Mouse (Mus musculus) frontal cortex, adult (tissue): ENCODE results near the gene Myrf.

Experiments
- ATAC-seq: cut with Nextera tagmentation; 2 replicates; pipeline ENCODE4 v1.9.2; 2017; ENCODE audit warnings: mild to moderate bottlenecking, moderate library complexity, mixed read lengths; ENCODE audit not compliant: low TSS enrichment

The Myrf gene

GRCm38 (mm10) chr19:10208851-10209250 lies 31.7 kb downstream of the Myrf start:
- no peak for ATAC-seq

GRCm38 (mm10) chr19:10205051-10205450 lies 35.5 kb downstream of the Myrf start:
- ATAC-seq: no peak

GRCm38 (mm10) chr19:10204616-10205001 lies 35.9 kb downstream of the Myrf start:
- peak; percentile 32; the same call in 1 of the 2 replicates for ATAC-seq

- ATAC-seq: peak; percentile 94
These were observed 36.5 kb downstream of the Myrf start, which contains the start of the genes Tmem258 and Fen1 for GRCm38 (mm10) chr19:10203848-10204615. TSS of gene Tmem258 (plus strand) at chr19:10204014. TSS of gene Fen1 (minus strand) at chr19:10204169.

GRCm38 (mm10) chr19:10203146-10203847 lies 37.3 kb downstream of the Myrf start:
- no peak; the same call in 1 of the 2 replicates for ATAC-seq

- ATAC-seq: peak; percentile 66
These were observed 41.8 kb downstream of the Myrf start for GRCm38 (mm10) chr19:10198723-10199122.

- ATAC-seq: no peak
These were observed 42.3 kb downstream of the Myrf start for GRCm38 (mm10) chr19:10198286-10198685.

- no peak for ATAC-seq
These were observed 43.4 kb downstream of the Myrf start for GRCm38 (mm10) chr19:10197130-10197529.

DNA sequence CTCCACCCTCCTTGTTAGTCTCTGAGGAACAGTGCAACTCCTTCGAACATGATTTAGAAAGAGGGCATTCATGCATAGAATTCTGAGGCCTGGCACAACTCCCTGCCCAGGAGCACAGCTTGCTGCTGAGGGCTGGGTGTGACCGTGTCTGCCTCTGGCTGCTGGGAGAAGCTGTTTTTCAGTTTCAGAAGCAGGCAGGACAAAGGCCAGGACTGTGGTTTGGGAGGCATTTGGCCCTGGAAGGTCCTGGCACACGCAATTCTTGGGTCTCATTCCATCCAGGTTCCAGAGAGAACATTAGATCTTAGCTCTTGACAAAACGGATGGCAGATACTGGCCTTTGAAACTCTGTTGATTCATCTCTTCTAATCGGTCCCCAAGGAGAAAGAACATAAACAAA lies 45.3 kb downstream of the Myrf start:
- ATAC-seq: no peak

- no peak for ATAC-seq
These were observed 46.2 kb downstream of the Myrf start for GRCm38 (mm10) chr19:10194337-10194736.

DNA sequence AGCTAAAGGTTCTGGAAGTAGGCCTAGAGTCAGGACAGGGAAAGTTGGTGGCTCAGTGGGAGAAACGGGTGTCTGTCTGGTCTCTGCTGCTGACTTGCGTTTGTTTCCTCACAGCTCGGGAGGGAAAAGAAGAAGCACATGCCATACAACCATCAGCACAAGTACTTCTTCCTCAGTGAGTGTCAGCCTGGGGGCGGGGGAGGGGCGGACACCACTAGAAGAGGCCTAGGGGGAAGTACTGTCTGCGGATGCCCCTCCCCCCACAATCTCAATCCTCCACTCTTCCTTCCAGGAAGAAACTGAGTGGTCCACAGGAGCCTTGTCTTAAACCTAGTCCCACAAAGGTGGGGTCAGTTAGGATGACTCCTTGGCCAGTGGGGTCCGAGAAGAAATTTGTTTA lies 49.2 kb downstream of the Myrf start:
- ATAC-seq: no peak

DNA sequence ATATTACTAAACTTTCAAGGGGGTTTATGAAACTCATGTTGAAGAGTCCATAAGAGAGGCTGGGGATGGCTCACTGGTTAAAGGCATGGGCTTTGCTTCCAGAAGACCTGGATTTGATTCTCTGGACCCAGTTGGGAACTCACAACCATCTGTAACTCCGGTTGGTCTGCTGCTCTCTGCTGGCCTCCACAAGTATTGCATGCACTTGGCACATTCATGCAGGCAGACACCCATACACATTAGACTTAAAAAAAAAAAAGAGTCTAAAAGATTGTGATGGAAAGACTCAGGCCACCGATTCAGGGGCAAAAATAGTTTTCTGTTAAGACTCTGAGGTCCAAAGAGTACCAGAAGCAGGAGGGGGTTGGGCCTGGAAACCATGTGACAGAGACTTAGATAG lies 49.8 kb downstream of the Myrf start:
- ATAC-seq: peak; percentile 28; the same call in 1 of the 2 replicates

DNA sequence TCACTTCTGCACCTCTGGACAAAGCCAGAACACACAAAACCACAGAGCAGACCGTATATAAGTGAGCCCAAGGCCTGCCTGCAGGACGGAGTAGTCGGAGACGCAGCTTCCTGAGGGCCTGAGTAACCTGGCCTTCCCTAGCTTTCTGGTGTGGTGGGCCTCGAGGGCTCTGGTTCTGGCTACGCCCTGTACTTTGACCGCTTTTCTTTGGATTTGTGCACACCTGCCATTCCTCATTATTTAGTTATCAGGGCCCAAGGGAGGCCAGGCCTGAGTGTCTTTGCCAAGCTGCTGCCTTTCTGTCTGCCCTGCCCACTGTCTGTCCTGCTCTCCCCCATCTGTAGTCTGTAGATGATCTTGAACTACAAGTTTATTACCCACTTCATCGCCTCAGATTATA lies 50.6 kb downstream of the Myrf start:
- no peak for ATAC-seq

DNA sequence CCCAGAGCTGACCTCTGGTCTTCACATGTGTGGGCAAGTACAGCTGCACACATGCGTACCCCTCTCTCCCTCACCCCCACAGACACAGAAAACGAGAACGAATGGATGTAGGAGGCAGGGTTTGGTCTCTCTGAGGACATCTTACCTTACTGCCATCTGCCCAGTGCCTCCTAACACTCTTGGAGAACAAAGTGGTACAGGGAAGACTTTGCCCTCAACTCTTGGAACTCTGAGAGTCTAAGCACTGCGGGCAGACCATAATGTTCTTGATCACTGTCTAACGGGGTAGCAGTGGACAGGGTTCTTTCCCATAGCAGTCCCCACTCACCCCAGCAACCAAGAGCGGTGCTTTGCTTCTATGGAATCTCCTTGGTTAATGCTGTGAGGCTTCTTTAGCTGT lies 51.5 kb downstream of the Myrf start:
- no peak for ATAC-seq

- peak; percentile 38; the same call in 1 of the 2 replicates for ATAC-seq
These were observed 52.2 kb downstream of the Myrf start for GRCm38 (mm10) chr19:10188281-10188811.

DNA sequence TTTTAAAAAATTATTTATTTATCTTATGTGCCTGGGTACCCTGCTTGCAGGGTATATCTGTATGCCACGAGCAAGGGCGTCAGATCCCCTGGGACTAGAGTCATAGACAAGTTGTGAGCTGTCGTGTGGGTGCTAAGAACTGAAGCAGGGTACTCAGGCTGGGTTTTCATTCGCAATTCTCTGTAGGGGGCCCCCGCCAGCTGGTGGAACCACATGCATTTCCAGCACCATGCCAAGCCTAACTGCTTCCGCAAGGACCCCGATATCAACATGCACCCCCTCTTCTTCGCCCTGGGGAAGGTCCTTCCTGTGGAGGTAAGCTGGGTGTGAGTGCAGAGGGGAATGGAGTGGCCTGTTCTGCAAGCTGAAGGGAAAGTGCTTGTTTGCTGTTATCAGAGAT lies 54.0 kb downstream of the Myrf start:
- ATAC-seq: no peak

DNA sequence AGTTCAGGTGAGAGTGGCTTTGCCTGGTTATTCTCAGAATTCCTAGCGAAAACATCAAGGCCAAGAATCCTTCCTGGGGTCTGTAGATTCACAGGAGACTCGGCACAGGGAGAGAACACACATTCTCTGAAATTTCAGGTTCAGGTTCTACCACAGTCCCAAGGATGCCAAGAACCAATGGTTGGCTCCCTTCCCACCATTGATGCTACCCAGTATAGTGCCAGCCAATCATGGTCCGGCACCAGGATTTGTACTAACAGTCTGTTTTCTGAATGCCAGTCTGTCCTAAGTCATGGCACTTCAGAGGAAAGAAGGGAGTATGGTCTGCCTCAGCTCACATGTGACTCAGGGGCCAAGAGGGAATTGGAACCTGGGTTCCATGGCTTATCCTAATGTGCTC lies 54.7 kb downstream of the Myrf start:
- ATAC-seq: no peak

DNA sequence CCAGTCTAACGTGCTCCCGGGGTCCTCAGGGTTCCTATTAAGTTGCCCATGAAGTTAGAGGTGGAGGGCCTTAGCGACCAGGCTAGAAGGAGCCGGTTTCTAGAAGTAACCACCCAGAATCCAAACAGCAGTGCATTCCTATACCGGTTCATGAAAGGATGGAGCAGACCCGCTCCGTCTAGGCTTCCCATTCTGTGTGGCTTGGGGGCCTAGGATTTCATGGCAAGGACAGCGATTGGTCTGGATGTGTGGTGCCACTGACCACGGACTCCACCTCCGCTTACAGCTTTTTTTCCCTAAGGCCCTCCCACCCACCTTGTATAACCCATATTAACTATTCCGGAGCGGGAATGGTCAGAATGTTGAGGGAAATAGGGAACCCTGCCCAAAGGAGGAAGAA lies 56.5 kb downstream of the Myrf start:
- 0 out of 2 replicates have a peak, but pooled peaks have one; percentile 5 for ATAC-seq

GRCm38 (mm10) chr19:10183299-10183983 lies 57.1 kb downstream of the Myrf start:
- ATAC-seq: peak; percentile 80

GRCm38 (mm10) chr19:10182670-10183298 lies 57.8 kb downstream of the Myrf start, which contains the start of gene Fads1:
TSS of gene Fads1 (plus strand) at chr19:10182888.
- ATAC-seq: peak; percentile 94

- no peak for ATAC-seq
These were observed 58.4 kb downstream of the Myrf start for GRCm38 (mm10) chr19:10182142-10182541.

DNA sequence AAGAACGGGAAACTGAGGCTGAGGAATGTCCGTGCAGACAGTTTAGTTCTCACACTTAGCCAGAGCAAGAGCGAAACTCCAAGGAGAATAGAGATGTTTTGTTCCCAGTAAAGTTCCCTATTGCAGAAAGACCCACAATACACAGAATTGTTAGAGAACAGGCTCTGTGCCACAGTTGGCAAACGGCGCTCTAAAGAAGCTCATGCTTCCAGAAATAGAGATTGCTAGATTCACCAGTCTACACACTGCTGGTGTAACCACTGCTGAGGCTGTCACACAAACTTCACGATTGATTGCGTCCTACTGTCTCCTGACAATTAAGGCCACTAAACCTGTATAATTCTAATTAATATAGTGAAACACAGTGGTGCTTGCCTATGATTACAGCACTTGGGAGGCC lies 59.3 kb downstream of the Myrf start:
- ATAC-seq: no peak
